Mouse (Mus musculus) kidney, postnatal 10 days (tissue): Measurements from ENCODE around the gene 9430015G10Rik.
"Not testable (repeated sequence)": the region's sequence is repeated elsewhere in the genome, so short reads cannot be mapped to it uniquely, and the experiment has no call there.

Source experiments
- DNase-seq: peaks from one replicate; pipeline ENCODE4 v3.0.0; 2021; ENCODE audit warnings: mixed read lengths

The 9430015G10Rik gene

GRCm38 (mm10) chr4:156099427-156099826, 10.4 kb upstream of the 9430015G10Rik start:
- DNase-seq = no peak

GRCm38 (mm10) chr4:156100501-156100900, 9.3 kb upstream of the 9430015G10Rik start:
- DNase-seq = no peak

- DNase-seq = no peak
Observed at GRCm38 (mm10) chr4:156101481-156101903, 8.3 kb upstream of the 9430015G10Rik start.

DNA sequence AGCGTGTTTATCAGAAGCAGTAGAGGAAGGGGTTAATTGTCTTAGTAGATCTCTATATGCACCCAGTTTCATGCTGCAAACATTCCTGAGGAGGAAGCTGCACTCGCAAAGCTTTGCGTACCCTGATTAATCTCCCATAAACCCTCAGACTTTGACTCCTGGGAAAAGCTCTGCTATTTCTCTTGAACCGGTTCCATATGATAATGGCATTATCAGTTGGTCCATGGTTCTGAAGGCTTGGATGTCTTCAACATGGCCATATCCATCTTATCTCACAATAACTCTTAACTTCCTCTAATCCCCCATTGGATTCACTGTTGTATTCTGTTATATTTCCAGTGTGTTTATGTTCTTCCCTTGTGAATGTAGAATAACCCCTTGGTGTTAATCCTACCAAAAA, 6.4 kb upstream of the 9430015G10Rik start:
- DNase-seq = no peak

DNA sequence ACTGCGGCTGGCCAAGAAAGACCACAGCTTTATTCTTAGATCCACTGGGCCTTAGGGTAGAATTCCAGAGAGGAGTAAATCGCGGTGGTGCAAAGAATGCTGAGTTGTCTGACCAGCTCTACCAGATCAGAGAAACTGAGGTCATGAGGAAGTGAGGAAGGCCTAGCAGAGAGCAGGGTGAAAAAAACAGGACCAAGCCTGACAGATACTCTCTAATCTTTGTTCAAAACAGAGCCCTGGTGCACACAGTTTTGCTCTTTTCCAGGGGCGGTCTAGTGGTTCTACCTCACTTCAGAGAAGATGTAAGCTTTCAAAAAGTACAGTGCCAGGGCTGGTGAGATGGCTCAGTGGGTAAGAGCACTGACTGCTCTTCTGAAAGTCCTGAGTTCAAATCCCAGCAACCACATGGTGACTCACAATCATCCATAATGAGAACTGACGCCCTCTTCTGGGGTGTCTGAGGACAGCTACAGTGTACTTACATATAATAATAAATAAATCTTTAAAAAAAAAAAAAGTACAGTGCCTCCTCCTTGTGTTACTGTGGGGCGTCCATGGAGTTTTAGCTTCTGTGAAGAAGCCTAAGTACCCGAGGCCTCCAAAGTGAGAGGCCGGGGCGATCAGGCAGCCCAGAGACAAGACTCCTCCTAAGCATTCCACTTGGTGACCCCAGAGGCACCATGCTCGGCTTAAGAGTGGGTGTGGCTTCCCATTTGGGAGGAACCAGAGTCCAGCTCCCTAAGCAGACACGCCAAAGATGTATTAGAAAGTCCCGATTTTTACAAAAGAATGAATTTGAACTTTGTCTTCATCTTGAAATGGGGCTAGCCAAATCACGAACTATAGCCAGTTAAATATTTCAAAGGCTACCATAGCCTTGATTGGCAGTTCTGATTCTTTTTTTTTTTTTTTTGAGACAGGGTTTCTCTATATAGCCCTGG, 906 bp upstream of the 9430015G10Rik start:
- peak; percentile 79 for DNase-seq

GRCm38 (mm10) chr4:156124077-156124476, 14.3 kb downstream of the 9430015G10Rik start:
- DNase-seq = no peak

DNA sequence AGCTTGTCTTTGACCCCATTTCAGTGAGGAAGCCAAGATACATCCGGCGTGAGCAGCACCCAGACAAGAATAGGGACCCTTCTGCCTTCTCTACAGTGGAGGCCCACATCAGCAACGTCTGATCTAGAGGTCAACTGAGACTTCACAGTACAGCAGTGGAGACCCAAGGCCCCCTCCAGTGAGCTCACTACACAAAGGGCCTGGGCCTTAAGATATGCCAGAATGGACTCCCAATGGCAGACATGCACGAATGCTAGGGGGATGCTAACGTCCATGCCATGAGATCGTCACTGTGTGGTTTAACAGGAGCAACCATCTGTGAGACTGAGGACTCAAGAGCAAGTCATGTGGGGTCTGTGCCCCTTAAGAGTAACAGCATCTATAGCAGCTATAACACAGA, 15.6 kb downstream of the 9430015G10Rik start:
- DNase-seq = no peak

DNA sequence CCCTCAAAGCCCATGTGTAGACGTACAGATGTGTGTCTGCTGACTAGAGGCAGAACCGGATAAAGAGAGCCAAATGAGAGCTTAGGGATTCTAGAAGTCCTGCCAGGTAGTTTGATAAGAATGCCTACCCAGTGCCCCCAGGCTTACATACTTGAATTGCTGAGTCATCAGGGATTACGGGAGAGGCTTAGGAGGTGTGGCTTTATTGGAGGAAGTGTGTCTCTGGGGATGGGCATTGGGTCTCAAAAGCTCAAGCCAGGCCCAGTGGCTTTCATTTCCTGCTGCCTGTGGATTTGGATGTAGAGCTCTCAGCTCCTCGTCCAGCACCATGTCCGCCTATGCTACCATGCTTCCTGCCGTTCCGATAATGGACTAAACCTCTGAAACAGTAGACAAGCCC, 17.1 kb downstream of the 9430015G10Rik start:
- DNase-seq = no peak

DNA sequence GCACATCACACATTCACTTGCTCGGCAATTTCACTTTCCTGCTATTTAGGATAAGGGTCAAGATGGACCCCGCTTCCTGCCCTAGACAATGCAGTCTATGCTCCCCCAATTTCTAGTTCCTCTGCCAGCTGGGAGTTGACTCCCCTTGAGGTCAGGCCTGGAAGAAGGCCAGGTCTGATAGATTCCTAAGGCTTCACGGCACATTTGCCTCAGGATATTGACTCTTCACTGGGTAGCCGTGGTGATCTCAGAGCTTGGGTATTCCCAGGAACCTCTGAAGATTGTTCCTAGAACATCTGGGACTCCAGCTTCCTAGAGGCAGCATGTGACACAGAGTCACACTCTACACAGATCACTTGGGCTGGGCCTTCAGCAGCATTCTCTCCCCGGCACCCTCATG, 19.0 kb downstream of the 9430015G10Rik start:
- DNase-seq = no peak

DNA sequence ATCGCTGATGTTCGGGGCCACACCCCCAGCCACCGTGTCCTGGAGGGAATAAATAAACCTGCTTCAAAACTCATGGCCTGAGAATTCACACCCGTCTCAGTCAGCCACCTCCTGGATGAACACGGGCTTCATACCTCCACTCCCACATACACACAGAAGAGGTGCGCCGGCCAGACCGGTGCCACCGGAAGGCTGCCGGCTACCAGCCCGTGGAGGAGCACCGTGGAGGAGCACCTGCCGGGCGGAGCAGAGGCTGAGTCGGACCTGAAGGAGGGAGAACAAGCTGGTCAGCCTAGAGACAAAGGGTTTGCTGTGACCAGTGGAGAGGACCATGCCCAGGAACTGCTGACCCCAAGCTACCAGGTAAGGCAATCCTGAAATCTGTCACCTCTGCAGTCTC, 20.7 kb downstream of the 9430015G10Rik start, which contains the start of gene Rnf223:
Gene Rnf223, plus strand, starts transcription at position 78 of the 400 bp plus-strand sequence.
- peak; percentile 23 for DNase-seq

DNA sequence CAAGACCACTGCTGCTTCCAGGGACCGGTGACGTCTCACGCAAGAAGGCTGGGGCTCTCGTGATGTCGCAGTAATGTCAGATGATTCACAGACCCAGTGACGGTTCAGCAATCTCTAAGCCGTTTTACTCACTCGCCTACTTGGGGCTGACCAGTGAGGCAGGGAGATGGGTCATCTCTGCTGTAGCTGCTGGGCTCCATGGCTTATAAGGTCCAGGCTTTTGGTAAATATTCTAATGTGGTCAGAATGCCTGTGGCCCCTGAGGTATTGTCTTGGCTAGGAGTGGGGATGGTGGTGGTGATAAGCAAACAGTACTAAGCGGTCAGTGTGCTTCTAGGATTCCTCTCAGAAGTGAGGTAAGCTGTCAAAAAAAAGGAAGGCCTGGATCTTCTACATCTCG, 21.2 kb downstream of the 9430015G10Rik start:
- no peak for DNase-seq

GRCm38 (mm10) chr4:156133334-156133733, 23.6 kb downstream of the 9430015G10Rik start:
- no peak for DNase-seq

DNA sequence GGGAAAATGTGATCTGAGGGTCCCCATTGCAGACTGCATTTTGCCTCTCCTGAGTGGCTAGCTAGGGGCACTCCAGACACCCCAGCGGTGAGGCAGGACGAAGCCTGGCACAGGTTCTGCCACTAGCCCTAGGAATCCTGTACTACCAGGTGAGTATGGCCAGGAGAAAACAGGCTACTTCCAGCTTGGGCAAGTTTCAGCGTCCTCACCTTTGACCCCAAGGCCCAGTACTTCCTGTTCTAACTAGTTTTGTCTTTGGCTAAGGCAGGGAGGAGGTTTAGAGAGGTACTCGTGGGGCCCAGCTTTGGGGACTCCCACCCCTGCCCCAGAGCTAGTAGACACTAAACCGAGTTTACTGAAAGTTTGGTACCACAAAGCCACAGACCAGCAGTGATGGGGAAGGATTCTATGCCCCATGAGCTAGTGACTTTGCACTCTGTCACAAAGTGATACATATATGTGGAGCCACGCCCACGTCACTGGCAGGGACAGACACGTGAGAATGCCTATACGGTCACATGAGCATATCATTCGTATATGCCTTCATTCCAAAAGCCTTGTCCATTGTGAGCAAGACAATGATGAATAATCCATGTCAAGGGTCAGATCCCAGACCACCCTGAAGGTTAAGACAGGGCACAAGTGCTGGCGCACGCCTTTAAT, 24.3 kb downstream of the 9430015G10Rik start:
- DNase-seq = peak; percentile 32

DNA sequence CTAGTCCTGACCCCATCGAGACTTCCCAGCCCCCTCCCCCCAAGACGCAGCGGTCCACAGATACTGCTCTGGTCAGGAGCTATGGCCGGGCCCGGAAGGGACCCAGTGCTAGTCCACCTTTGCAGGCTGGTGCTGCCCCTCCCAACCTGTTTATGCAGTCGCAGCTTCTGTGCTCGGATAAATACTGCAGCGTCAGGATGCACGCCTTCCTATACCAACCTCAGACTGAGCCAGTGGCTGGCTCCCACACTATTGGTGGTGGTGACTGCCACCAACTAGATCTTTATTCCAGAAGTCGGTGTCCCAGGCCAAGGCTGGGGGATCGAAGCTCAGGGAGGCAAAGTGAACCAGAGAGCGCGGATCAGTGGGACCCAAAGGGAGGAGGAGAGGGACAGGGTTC, 25.3 kb downstream of the 9430015G10Rik start:
- DNase-seq = no peak

DNA sequence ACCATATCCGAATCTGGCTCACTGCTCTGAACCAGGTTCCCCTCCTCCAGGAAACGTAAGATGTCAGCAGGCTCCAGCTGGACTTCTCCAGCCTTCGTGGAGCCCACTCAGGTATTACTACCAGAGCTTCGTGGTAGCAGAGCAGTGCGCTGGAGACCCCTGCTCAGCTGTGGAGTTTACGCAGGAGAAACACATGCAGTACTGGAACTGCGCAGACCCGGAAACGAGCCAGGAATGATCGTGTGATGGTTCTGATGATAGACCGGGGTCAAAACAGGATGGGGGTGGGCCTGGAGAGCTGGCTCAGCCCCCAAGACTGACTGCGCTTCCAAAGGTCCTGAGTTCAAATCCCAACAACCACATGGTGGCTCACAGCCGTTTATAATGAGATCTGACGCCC, 26.0 kb downstream of the 9430015G10Rik start:
- no peak for DNase-seq

DNA sequence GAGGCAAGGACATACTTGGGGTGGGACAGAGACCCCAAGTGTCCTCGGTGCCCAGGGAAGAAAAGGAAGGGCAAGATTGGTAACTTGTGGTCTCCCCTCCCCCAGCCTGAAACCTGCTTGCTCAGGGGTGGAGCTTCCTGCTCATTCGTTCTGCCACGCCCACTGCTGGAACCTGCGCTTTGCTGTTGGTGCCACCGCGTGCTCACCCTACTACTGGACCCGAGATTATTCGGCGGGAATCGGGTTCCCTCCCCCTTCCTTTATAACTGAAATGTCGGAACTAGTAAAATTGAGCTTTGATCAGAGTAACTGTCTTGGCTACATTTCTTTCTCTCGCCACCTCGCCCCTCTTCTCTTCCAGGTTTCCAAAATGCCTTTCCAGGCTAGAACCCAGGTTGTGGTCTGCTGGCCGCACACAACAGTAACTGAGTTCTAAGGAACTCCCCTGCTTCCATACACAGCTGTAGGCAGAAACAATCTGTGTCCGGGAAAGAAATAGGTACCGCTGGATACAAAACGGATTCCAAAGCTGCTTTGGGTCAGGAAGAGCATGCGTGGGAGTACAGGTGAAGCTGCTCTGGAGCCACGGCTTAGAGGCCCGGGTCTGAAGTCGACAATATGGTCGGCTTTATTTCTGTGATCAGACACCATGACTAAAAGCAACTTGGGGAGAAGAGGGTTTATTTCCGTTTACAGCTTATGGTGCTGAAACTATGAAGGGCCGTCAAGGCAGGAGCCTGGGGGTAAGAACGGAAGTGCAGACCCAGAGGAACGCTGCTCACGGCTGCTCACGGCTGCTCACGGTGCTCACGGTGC, 26.7 kb downstream of the 9430015G10Rik start:
- no peak for DNase-seq

DNA sequence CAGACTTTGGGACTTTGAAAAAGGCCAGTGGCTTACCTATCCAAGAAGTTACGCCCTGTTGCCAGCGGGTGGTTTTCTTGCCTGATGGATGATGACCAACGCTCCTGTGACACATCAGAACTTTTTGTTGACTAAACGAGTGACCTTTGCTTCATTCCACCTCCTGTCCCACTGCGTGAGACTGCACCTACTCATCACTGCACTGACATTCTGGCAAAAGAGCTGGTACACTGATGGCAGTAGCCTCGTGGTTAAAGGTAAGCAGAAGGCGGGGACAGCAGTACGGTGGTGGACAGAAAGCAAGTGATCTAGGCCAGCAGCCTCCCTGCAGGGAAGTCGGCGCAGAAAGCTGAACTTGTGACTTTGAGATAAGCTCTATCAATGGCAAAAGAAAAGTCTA, 41.1 kb downstream of the 9430015G10Rik start:
- DNase-seq = not testable (repeated sequence)

DNA sequence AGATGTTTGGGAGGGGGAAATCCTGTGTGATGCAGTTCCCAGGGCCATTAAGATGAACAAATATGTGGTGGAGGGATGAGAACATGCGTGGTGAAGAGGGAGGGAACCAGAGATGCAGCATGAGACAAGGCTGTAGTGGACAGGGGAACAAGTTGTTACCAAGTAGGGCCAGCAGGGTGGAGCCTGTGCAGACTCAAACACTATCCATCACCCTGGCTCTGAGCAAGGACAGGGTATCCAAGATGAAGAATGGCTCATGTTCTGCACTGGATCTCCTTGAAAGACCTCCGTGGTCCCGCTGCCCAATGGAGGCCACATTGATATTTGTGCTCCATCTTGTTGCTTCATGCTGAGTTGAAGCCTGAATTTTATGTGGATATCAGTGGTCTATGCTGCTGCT, 45.0 kb downstream of the 9430015G10Rik start:
- no peak for DNase-seq

DNA sequence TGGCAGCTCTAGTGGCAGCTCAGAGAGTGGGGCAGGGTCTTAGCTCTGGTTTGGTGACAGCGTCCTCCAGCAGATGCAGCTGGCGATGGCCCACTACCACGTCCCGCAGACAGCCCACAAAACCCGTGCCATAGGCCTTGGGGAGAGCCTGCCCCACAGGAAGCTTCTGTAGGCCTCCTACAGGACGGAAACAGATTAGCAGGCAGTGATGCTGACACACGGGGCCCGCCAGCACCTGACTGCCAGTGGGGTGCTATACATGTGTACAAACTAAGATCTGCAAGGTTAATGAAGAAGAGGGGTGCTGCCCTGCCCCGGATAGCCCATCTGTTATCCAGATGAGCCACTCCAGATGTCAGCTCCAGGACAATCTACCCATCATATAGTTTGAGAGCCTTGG, 56.7 kb downstream of the 9430015G10Rik start:
- DNase-seq = no peak

DNA sequence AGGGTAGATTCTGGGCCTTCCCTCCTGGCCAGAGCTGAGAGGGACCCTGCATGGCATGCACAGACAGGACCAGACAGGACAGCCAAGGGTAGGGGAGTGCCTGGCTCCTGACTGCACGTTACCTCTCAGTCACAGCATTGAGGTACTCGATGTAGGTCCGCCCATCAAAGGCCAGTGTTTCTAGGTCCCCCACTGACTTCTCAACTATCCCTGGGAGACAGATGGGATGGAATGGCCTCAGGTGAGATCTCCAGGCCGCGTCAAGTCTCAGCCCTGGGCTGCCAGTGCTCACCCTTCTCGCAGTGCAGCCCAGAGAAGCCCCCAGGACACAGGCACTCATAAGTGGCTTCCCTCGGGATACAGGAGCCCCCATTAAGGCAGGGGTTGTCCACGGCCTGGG, 58.8 kb downstream of the 9430015G10Rik start:
- DNase-seq = no peak

DNA sequence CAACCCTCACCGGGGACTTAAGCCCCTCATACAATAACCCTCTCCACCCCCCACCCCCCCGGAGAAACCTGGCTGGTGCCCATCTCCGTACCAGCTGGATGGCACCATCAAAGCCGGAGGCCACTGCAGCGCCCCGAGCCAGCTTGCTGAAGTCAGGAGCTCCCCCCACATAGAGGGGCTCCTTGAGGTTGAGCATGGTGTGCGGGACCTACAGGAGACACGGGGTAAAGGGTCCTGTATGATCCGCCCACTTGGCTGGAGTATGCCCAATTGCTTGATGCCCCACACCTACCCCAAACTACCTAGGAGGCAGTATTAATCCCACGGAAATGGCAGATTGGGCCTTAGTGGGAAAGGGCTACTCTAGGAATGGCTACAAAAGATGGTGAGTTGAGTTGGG, 59.3 kb downstream of the 9430015G10Rik start:
- DNase-seq = no peak

DNA sequence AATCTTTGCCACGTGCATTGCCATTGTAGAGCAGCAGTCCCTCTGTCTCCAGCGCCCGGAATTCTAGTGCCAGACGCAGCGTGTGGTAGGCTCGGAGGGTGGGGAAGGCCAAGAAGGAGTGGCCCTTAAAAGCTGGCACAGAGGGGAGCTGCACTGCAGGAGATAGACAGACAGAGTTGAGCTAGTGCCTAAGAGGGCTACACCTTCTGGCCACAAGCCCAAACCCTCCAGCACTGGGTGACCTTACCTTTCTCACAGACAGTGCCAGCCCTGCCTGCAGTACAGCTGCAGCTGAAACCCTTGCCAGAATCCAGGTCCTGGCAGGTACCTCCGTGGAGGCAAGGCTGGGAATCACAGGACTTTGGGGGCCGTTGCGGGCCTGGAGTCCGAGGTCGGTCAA, 62.0 kb downstream of the 9430015G10Rik start:
- DNase-seq = peak; percentile 6
